Mouse (Mus musculus) T-helper 17 cell (primary cell): ENCODE measurements around the gene Reps2.

Experiments used
- in situ Hi-C, 2 experiments: fragments of 300-600 bp; cut with MboI, MseI; formaldehyde crosslinking; loops; 1 replicate in 1 of 2; 2 replicates in 1 of 2; pipeline ENCODE4 v1.15.1; 2025; ENCODE audit warnings: high pct_unique_total_duplicates in 2 of 2

Reps2 gene

DNA sequence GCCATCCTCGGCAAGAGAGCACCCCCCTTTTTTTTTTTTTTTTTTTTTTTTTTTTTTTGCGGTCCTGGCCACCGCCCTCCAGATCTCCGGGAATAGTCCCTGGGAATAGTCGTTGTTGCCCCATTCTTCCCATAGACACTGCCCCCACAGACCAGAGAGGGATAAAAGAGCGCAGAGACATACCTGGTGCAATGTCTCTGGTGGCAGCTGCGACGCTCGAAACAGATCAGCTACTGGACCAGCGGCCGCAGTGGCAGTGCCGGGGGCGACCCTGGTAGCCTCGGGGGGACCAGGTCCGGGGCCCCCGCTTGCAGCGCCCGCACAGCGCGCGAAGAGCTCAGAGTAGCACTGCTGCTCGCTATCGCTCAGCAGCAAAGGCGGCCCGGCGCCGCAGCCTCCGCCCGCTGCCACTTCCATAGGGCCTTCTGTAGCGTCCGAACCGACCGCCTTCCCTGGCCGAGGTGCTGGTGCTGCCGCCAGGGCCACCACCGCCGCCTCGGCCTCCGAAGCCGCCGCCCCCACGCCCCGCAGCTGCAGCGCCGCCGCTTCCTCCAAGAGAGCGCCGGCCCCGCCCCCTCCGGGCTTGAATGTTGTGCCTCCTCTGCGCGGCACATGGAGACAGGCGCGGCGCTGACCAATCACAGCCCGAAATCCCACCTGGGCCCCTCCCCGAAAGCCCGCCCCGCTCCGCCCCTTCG is at the start of gene Reps2:
Gene Reps2, minus strand, starts transcription at position 559 of the 698 bp plus-strand sequence.
- in situ Hi-C loops, result no loop called here

DNA sequence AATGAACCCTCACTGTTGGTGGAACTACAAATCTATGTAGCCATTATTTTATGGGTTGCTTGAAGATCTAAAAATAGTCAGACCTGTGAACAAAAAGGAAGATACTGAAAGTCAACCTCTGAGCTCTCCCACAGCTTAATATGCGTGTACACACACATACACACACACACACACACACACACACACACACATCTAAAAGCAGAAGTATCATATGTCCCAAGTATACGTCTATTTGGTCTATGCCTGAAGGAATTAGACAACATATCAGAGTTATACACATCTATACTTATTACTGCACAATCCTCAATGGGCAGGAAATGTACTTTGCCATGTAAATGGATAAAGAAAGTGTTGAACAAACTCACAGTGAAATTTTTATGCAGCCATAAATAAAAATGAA is 47.8 kb upstream of the Reps2 start:
- in situ Hi-C loops, result no loop called here

DNA sequence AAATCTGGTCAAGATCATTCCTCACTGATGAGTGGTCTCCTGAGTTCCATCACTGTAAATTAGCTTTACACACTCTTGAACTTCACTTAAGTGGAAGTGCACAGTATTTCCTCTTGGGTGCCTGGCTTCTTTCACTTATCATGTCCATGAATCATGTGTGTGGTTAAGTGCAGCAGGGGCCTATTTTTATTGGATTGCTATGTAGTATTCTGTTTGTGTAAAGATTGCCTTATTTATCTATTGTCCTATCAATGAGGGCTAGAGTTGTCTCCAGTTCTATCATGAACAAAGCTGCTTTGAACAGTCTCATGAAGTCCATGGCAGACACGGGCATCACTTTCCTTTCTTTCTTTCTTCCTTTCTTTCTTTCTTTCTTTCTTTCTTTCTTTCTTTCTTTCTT is 41.9 kb upstream of the Reps2 start:
- in situ Hi-C loops, result loop anchor here in 1 of 2 experiments (5.0 kb wide), 1 partner anchor 38 kb away; no protein-coding TSS in a partner anchor

DNA sequence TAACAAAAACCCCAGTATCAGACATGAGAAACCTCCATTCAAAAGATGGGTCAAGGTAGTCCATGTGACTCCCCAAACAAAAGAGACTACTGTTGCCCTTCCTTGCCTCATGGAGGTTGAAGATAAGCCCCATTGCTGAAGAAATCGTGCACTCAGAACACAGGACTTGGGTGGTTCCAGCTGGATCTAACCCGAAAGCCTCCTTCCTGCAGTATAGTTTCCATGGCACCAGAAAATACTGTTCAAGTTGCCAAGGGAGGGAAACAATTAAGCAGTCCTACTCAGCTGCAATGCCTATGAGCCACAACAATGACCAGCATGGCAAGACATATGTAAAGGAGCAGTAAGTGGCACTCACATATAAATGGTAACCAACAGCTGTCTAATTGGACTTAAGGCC is 36.1 kb upstream of the Reps2 start:
- in situ Hi-C loops, result no loop called here

DNA sequence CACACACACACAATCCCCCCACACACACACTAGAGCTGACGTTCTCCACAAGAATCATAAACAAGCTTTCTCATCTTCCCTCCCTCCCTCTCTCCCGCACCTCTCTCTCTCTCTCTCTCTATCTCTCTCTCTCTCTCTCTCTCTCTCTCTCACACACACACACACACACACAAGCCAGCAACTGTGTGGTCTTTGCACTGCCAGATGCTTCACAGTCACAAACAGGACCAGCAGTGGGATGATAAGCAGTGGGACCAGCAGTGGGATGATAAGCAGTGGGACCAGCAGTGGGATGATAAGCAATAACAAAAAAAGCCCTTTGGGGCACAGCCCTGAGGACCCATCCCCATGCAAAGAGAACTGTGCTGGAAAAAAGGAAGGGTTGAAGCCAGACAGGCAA is 35.4 kb upstream of the Reps2 start:
- in situ Hi-C loops, result no loop called here

DNA sequence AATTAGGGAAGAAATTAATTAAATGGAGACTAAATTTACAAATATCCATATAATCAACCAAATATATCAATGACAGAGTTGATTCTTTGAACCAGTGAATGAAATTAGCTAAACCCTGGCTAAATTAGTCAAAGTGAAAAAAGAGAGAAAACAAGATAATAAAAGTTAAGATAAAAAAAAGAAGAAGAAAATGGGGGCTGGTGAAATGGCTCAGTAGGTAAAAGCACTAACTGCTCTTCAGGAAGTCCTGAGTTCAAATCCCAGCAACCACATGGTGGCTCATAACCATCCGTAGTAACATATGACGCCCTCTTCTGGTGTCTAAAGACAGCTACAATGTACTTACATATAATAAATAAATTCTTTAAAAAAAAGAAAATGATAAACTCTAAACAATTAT is 22.7 kb upstream of the Reps2 start:
- in situ Hi-C loops, result loop anchor here (10.0 to 25.0 kb wide), 2 partner anchors 381 to 804 kb away; no protein-coding TSS in a partner anchor

DNA sequence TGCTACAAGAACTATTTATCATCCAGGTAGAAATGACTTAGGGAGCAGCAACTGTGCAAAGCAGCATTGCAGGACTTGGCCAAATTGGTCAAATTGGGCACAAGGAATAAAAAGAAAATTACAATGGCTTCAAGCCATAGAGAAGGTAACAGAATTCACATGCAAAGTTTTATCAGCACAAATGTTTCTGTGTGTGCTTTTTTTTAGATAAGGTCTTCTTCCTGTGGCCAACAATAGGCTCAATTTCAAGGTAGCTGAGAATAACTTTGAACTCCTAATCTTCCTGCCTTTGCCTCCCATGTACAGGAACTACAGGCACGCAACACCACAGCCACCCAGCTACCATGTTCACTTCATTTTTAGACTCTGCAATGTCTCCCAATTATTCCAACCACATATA is 16.7 kb upstream of the Reps2 start:
- in situ Hi-C loops, result loop anchor here (10.0 to 25.0 kb wide), 2 partner anchors 375 to 798 kb away; no protein-coding TSS in a partner anchor

DNA sequence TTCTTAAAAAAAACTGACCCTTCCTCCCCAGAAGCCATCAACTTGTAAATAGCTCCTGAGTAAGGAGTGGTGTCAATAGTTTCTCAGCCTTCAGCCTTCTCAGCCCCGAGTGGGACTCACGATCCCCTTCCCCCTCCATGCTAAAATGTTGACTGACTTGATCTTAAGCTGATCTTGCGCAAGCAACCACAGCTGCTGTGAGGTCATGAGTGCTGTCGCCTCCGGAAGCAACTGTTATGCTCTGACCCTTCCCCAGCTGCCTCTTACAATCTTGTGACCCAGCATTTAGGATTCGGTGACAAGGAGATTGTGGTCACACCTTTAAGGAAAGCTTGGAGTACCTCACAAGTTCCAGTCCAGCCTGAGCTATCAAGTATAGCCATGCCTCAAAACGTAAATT is 10.1 kb upstream of the Reps2 start:
- in situ Hi-C loops, result loop anchor here in 1 of 2 experiments (25.0 kb wide), 1 partner anchor 791 kb away; no protein-coding TSS in a partner anchor

DNA sequence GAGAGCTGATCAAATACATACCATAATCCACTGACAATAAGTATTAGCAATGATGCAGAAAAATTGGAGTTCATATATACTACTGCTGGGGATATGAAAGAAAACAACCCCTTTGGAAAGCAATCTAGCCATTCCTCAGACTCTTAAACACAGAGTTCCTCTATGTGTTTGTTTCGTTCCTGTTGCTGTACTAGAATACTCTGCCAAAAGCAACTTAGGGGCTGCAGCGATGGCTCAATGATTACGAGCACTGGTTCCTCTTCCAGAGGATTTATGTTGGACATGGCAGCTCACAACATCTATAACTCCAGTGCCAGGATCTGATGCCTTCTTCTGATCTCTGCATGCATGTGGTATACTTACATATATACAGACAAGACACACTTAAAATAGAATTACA is 9.0 kb upstream of the Reps2 start:
- in situ Hi-C loops, result loop anchor here in 1 of 2 experiments (25.0 kb wide), 1 partner anchor 790 kb away; no protein-coding TSS in a partner anchor

DNA sequence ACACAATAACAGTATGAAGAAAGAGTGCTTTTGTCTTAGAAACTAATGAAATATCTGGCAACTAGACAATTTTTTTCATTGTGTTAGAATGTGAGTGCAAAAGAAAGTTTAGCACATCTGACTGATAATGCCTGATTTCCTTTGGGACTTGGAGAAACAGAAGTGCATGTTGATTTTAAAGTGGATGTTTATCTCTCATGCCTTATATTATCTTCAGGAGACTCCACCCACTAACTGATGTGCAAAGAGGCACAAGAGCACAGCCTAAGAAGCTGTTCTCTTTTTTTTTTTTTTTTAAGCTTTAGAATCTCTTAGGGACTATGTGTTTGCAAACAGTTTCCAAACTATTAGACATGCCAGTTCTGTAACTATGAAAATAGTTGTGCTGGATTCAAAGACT is 7.7 kb upstream of the Reps2 start:
- in situ Hi-C loops, result loop anchor here in 1 of 2 experiments (25.0 kb wide), 1 partner anchor 789 kb away; no protein-coding TSS in a partner anchor

DNA sequence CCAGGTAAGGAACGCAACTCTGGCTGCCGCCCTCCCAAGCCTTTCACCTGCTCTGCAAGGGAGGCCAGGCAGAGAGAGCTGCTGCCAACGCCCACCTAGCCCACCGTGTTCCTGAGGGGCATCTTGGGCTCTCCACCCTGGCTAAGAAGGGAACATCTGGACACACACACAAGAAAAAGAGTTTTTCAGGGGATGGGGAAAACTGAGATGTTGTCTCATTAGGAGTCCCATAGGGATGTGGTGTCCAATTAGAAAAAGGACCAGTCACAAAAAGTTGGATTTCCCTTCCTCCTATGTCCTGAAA is 292 bp upstream of the Reps2 start:
- in situ Hi-C loops, result no loop called here

DNA sequence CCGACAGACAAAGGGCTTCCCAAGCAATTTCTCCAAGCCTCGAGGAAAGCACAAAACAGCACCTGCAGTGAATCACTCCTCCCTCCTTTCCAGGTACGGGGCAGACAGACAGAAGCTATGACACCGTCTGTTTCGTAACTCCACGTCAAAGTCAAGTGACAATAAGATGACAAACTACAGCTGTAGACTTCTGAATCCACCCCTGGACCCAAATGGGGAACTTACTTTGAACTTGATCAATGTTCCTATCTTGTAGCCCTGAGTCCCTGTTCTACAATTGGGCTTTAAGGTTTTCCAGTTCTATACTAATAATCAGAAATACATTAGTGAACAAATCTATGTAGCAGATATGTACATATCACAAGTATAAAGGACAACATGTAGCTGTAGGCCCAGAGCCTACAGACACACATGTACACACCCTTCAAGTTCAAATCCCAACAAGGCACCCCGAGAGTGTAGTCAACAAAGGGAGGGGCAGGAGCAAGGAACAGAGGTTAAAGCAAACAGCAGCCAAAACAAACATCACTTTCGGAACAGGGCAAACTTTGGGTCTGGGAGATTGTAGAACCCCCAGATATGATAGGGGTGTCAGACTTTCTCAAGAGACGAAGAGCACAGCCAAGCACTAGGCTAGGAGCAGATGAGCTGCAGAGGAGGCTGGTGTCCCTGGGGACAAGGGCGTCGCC is 903 bp downstream of the Reps2 start:
- in situ Hi-C loops, result no loop called here

DNA sequence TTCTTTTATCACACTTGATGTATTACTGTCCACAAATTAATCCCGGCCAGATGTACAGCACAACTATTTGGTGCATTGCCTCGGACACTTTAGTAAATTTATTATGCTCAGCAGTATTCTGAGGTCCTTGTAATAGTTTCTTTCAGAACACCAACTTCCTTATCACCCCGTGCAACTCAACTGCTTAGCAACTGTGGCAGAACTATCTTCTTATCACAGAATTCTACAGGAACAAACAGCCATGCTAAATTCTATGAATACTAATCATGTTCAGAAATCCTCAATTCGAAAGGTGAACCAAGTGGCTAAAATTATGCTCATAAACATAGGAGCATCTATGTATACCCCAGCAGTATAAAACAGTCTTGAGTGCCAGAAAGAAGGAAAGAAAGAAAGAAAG is 1.7 kb downstream of the Reps2 start:
- in situ Hi-C loops, result no loop called here

DNA sequence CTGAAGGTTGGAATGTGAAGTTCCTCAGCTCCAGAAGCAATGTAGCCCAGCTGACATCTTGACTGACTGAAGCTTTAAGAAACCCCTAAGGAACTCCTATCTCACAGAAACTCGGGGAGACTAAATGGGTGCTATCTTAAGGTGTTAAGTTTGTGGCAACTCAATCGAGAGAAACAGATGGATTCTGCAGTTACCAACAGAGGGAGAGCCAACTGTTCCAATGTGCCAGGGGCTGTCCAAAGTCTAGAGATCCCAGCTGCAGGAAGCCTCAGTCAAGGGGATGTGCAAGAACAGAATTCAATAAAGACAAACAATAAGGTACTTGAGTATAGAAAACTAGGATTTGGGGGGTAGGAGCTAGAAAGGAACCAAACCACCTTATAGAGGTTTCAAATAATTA is 8.3 kb downstream of the Reps2 start:
- in situ Hi-C loops, result loop anchor here in 1 of 2 experiments (10.0 kb wide), 1 partner anchor 360 kb away; no protein-coding TSS in a partner anchor

DNA sequence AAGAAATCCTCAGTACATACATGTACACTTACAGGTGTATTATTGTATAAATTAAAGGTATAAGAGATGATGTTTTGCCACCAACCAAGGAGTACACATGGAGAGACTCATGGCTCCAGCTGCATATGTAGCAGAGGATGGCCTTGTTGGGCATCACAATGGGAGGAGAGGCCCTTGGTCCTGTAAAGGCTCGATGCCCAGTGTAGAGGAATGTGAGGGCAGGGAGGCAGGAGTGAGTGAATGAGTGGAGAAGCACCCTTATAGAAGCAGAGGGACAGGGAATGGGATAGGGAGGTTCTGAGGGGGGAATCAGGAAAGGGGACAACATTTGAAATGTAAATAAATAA is 21.4 kb downstream of the Reps2 start:
- in situ Hi-C loops, result no loop called here

DNA sequence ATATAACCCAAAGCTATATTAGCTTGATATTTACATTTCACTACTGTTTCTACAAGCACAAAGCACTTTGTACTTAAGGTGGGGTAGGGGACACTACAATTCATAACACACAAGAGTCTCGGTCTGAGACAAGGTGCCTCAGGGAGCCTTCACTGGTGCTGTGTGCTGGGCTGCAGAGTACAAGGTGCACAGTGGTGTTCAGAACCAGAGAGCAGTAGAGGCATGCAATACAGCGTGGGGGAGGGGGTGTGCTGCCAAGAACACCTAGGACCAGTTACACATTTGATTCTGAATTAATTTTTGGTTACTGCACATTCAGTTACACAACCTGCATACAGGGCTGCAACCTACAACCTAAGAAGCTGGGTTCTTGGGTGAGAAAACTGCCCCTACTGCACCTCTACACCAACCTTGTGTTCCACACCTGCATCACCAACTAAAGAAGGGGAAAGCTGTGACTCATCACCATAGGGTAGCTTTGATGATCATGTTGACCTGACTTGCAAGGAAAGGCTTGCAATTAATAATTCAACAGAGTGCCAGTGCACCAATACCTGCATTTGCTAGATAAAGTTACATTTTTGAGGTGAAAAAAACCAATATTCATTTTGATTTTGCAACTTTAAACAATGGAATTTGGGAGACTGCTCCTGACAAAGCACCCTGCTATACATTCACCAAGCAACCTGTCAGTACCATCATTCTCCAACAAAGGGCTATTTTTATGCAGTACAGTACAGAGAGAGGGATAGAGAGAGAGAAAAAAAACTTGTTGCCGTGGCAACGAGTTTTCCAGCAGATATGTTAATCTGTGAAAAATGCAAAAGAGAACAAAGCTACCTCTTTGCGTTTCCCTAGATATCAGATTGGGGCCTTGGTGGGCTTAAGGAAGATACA is 22.0 kb downstream of the Reps2 start:
- in situ Hi-C loops, result no loop called here

DNA sequence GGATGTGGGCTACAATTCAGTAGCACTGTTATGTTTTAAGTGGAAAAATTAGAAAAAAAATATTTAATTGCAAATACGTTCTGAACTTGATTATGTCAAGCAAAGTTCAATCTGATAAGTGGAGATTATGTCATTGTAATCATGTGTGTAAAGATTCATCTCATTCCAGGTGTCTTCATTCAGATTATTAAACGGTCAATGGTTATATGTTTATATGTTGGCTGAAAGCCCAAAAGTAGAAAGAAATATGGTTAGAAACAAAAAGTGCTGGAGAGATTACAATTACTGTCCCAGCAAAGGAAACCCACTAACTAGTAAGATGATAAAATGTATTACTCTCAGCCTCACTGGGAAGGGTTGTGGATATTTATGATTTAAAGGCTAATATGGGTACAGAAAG is 23.7 kb downstream of the Reps2 start:
- in situ Hi-C loops, result no loop called here

DNA sequence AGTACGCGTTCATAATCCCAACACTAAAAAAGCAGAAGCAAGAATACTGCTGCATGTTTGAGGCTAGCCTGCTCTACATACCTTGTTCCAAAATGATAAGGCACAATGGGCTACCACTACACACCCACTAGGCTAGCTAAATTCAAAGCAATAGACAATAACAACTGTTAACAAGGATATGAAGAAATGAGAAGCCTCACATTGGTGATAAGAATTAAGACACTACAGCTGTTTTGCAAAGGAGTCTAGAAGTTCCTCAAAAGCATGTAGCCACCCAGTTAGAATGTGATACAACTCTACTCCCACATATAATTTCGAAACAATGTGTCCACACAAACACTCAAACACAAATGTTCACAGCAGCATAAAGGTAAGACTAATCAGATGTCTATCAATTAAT is 24.9 kb downstream of the Reps2 start:
- in situ Hi-C loops, result no loop called here

DNA sequence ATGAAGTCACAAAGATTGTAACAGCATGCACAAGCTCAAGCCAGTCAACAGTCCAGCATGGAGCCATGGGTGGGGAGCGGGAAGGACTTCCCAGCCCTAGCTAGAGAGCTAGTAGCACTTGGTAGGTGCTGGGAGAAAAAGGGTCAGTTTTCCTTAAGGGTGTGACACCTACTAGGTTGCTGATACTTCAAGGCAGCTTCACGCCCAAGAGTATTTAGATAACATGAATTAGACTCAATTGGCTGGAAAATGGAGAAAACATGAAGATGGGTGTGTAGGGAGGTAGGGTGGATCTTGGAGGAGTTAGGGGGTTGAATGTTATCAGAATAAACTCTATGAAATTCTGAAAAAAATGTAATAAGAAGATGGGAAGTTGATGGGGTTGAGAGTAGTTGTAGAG is 37.3 kb downstream of the Reps2 start:
- in situ Hi-C loops, result no loop called here

DNA sequence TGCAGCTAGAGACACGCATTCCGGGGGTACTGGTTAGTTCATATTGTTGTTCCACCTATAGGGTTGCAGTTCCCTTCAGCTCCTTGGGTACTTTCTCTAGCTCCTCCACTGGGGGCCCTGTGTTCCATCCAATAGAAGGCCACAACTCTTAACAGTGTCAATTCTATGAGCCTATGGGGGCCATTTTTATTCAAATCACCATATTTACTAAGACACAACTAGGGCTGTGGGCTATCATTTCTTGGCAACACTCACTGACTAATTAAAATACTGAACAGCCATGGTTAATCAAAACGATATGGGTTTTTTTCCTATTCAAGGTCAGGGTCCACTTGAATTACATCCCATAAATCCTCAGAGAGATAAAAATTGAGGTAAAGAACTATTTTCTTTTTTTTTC is 43.8 kb downstream of the Reps2 start:
- in situ Hi-C loops, result no loop called here

DNA sequence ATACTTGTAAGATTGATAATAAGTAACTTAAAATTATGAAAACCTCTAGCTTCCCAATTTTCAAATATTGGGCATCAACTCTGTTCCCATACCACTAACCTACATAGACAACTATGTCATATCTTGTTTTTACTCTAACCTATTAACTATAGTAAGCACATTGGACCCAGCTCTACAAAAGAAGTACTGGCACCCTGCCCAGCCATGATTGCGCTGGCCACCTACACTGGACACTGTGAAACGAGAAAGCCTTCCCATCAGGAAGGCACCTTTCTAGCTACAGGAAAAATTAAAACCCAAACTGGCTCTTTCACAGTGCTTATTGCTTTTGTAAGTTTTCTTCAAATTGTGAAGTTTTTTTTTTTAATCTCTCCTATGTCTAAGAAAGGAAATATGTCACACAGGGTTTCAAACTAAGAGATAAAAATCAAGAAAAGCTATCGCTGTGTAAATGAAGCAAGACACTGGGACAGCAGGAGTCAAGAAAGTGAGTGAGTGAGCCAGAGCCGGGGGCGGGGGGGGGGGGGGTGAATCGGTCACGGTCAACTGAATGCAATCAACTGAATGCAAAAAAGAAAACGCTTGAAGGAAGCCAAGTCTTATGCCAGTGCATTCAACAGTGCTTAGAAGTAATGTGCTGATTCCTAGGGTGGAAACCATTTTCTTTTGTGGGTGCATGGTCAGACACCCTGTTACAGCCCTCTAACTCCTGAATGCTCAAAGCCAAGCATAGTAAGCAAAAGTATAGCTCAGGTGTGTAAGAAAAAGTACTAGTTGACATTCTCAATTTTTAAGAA is 52.2 kb downstream of the Reps2 start:
- in situ Hi-C loops, result no loop called here
